Mouse (Mus musculus) heart, embryonic 14.5 days (tissue): ENCODE measurements at regions not wholly inside any gene's neighbourhood (a gene's known extent, or its start where the extent isn't known, plus 50 kb on each side); places are given as distances from the start of the nearest gene placed in this dataset.

ENCODE experiments used
- ATAC-seq: fragments of 200-750 bp; cut with Nextera tagmentation; 2 replicates; pipeline ENCODE4 v1.8.0; 2017; ENCODE audit warnings: low read depth, moderate TSS enrichment; ENCODE audit not compliant: insufficient number of reproducible peaks, insufficient read depth, low FRiP score
- H3K27ac ChIP-seq, 2 experiments: fragments of 200-500 bp in 1 of 2; fragments of 300-500 bp in 1 of 2; sonication (generic) in 1 of 2; replicated peaks in 1 of 2; 2 replicates each; pipeline ENCODE4 v1.5.1; 2012 to 2014; ENCODE audit warnings: low read depth in 2 of 2, low read length in 2 of 2, control low read depth in 1 of 2, mild to moderate bottlenecking in 1 of 2, mixed read lengths in 1 of 2; ENCODE audit not compliant: control insufficient read depth in 1 of 2, insufficient read depth in 1 of 2
- H3K27me3 ChIP-seq: fragments of 300-500 bp; sonication (generic); 2 replicates; pipeline ENCODE4 v1.6.1; 2014; ENCODE audit warnings: mild to moderate bottlenecking, low read length, control low read depth; ENCODE audit not compliant: control insufficient read depth, insufficient read depth
- H3K36me3 ChIP-seq: fragments of 300-500 bp; sonication (generic); 2 replicates; pipeline ENCODE4 v1.6.1; 2014; ENCODE audit warnings: mild to moderate bottlenecking, control low read depth, low read length, mixed read lengths; ENCODE audit not compliant: control insufficient read depth, insufficient read depth
- H3K4me1 ChIP-seq, 2 experiments: fragments of 200-500 bp in 1 of 2; fragments of 300-500 bp in 1 of 2; sonication (generic) in 1 of 2; 2 replicates each; pipeline ENCODE4 v1.6.1; 2012 to 2014; ENCODE audit warnings: low read length in 2 of 2, control low read depth in 1 of 2, mixed read lengths in 1 of 2; ENCODE audit not compliant: control insufficient read depth in 2 of 2, insufficient read depth in 2 of 2
- H3K4me2 ChIP-seq: fragments of 300-500 bp; sonication (generic); 2 replicates; pipeline ENCODE4 v1.6.1; 2014; ENCODE audit warnings: mild to moderate bottlenecking, low read length
- H3K4me3 ChIP-seq, 2 experiments: fragments of 200-500 bp in 1 of 2; fragments of 300-500 bp in 1 of 2; sonication (generic) in 1 of 2; 2 replicates each; pipeline ENCODE4 v1.5.1; 2012 to 2014; ENCODE audit warnings: low read length in 2 of 2, mild to moderate bottlenecking in 2 of 2, control low read depth in 1 of 2, low read depth in 1 of 2, moderate library complexity in 1 of 2; ENCODE audit not compliant: control insufficient read depth in 1 of 2, insufficient read depth in 1 of 2
- H3K9ac ChIP-seq: fragments of 300-500 bp; sonication (generic); 2 replicates; pipeline ENCODE4 v1.6.1; 2014; ENCODE audit warnings: mild to moderate bottlenecking, low read length
- H3K9me3 ChIP-seq: fragments of 300-500 bp; sonication (generic); 2 replicates; pipeline ENCODE4 v1.6.1; 2016; ENCODE audit warnings: low read length, control low read depth; ENCODE audit not compliant: control insufficient read depth
- WGBS: fragments of 180-500 bp; shearing (Covaris S2); extraction: QIAGEN DNeasy Blood & Tissue Kit; methylation state at CpG from one replicate; pipeline ENCODE4 v1.1.7; 2014; 5-methylcytosine and 5-hydroxymethylcytosine counted together

- H3K27ac ChIP-seq: no peak overlapping the region
- H3K4me3 ChIP-seq: no peak overlapping the region
- no peaks in the 10 kb centered on the region for H3K27me3 ChIP-seq
- no peaks in the 10 kb centered on the region for H3K36me3 ChIP-seq
- no peak overlapping the region for H3K9ac ChIP-seq
- no peaks in the 10 kb centered on the region for H3K4me1 ChIP-seq
- ATAC-seq: no peak
- WGBS: 77% methylated on average over 7 of the region's 7 CpGs
- no peaks in the 10 kb centered on the region for H3K9me3 ChIP-seq
- no peak overlapping the region for H3K4me2 ChIP-seq
Observed at GRCm38 (mm10) chr7:69572626-69573394, 793.7 kb downstream of the Nr2f2 start.

- no peak overlapping the region for H3K4me2 ChIP-seq
- 73% methylated on average over 4 of the region's 4 CpGs for WGBS
- ATAC-seq: no peak
- no peak overlapping the region for H3K27ac ChIP-seq
- no peaks in the 10 kb centered on the region for H3K4me1 ChIP-seq
- no peaks in the 10 kb centered on the region for H3K36me3 ChIP-seq
- no peak overlapping the region for H3K9ac ChIP-seq
- no peaks in the 10 kb centered on the region for H3K27me3 ChIP-seq
- no peak overlapping the region for H3K4me3 ChIP-seq
- H3K9me3 ChIP-seq: no peaks in the 10 kb centered on the region
Observed at GRCm38 (mm10) chr7:69566949-69567348, 799.6 kb downstream of the Nr2f2 start.

DNA sequence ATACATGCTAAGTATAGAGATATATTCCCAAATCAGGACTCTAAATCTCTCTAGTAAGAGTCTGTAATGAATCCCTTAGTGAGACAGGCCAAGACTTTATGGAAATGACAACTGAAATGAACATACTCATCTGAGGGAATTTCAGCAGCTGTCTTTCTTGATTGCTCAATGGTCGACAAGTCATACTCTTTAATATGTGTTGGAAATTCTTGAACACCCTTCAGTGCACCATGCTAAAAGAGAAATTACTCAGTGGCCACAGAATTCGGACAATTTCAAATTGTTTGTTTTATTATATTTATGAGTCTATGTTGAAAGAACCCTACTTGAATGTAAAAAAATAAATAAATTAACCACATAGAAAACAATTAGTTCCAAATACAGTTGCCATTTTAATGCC lies 802.1 kb downstream of the Nr2f2 start:
- Histone ChIP-seq H3K36me3 (no peaks in the 10 kb centered on the region), H3K4me1 (no peaks in the 10 kb centered on the region), H3K4me2 (no peak overlapping the region), H3K27ac (no peak overlapping the region), H3K9ac (no peak overlapping the region), H3K4me3 (no peak overlapping the region), H3K27me3 (no peaks in the 10 kb centered on the region), H3K9me3 (no peaks in the 10 kb centered on the region)
- no peak for ATAC-seq
- 79% methylated on average over 2 of the region's 2 CpGs for WGBS

DNA sequence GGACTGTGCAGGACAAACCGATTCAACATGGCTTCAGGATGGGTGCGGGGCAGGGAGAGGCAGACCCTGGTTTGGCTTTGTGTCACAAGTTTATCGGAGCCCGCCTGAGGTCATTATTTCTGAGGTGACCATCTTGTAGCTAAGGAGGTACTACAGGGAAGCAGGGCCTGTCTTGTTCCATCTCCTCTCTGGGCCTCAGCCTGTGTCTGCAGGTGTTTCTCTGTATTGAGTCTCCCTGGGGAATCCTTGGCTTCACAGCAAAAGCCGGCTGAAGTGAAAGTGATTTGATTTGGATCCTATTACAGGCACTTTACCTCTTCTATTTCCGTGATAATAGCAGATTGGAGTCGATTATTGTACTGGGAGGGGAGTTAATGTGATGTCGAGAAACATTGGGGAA lies 805.7 kb upstream of the Arrdc4 start:
- WGBS: 77% methylated on average over 8 of the region's 8 CpGs
- H3K4me1 ChIP-seq: no peaks in the 10 kb centered on the region
- H3K27ac ChIP-seq: no peak overlapping the region
- H3K36me3 ChIP-seq: no peaks in the 10 kb centered on the region
- H3K4me2 ChIP-seq: no peak overlapping the region
- H3K9me3 ChIP-seq: no peaks in the 10 kb centered on the region
- no peaks in the 10 kb centered on the region for H3K27me3 ChIP-seq
- no peak overlapping the region for H3K4me3 ChIP-seq
- no peak overlapping the region for H3K9ac ChIP-seq
- no peak for ATAC-seq

GRCm38 (mm10) chr7:69553981-69554380 lies 804.9 kb upstream of the Arrdc4 start:
- H3K4me2 ChIP-seq: no peak overlapping the region
- no peak for ATAC-seq
- no peaks in the 10 kb centered on the region for H3K4me1 ChIP-seq
- no peak overlapping the region for H3K4me3 ChIP-seq
- no peak overlapping the region for H3K27ac ChIP-seq
- no peaks in the 10 kb centered on the region for H3K36me3 ChIP-seq
- no peak overlapping the region for H3K9ac ChIP-seq
- WGBS: 74% methylated on average over 6 of the region's 6 CpGs
- no peaks in the 10 kb centered on the region for H3K27me3 ChIP-seq
- no peaks in the 10 kb centered on the region for H3K9me3 ChIP-seq

DNA sequence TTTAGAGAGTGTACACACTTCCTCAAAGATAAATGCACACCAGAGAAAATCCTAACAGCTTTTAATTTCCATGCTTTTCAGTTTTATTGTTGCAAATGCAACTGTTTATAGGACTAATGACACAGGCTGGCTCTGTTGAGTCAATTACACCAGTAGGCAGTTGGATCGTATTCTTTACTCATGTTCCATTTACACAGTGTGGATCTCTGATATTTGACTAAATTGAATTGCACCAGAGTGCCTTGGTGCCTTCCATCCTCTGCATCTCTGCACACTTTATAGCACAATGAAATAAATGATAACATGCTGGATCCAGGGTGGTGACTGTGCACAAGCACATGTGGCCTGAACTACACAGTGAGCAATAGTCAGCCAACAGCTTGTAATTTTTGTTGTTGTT lies 787.0 kb upstream of the Arrdc4 start:
- H3K9me3 ChIP-seq: no peaks in the 10 kb centered on the region
- H3K4me2 ChIP-seq: no peak overlapping the region
- ATAC-seq: no peak
- no peaks in the 10 kb centered on the region for H3K27me3 ChIP-seq
- no peak overlapping the region for H3K9ac ChIP-seq
- H3K36me3 ChIP-seq: no peaks in the 10 kb centered on the region
- H3K4me3 ChIP-seq: no peak overlapping the region
- 88% methylated on average over 1 of the region's 1 CpGs for WGBS
- no peak overlapping the region for H3K27ac ChIP-seq
- no peaks in the 10 kb centered on the region for H3K4me1 ChIP-seq

DNA sequence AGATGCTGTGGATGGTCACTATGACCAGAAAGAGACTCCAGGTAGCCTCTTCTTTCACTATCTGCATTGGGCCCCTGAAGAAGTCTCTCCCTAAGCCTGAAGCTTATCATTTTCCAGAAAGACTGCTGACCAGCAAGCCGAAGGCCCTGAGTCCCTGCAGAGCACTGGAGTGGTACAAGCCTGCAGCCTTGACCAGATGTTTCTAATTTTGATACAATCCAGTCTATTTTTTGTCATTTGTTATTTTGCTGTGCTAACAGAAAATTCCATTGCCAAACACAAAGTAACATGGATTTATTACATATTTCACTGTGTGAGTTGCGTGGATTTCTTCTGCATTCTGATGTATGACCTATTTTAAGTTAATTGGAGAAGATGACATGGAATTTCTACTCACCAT lies 764.9 kb upstream of the Arrdc4 start:
- no peak overlapping the region for H3K9ac ChIP-seq
- ATAC-seq: no peak
- no peak overlapping the region for H3K4me2 ChIP-seq
- no peaks in the 10 kb centered on the region for H3K27me3 ChIP-seq
- H3K4me1 ChIP-seq: no peaks in the 10 kb centered on the region
- no peak overlapping the region for H3K4me3 ChIP-seq
- WGBS: 55% methylated on average over 2 of the region's 2 CpGs
- H3K9me3 ChIP-seq: no peaks in the 10 kb centered on the region
- no peak overlapping the region for H3K27ac ChIP-seq
- H3K36me3 ChIP-seq: no peaks in the 10 kb centered on the region

GRCm38 (mm10) chr7:69510389-69510788 lies 761.3 kb upstream of the Arrdc4 start:
- WGBS: 43% methylated on average over 8 of the region's 8 CpGs
- Histone ChIP-seq H3K27ac (no peak overlapping the region), H3K4me2 (peak overlapping the region; percentile 49)

More at GRCm38 (mm10) chr7:69510389-69510788, 761.3 kb upstream of the Arrdc4 start:
- H3K4me1 ChIP-seq: no peaks in the 10 kb centered on the region
- ATAC-seq: no peak
- H3K27me3 ChIP-seq: no peaks in the 10 kb centered on the region
- no peaks in the 10 kb centered on the region for H3K36me3 ChIP-seq
- H3K9me3 ChIP-seq: no peaks in the 10 kb centered on the region
- no peak overlapping the region for H3K9ac ChIP-seq
- peak overlapping the region; percentile 22 to 26; a peak in 3 of 4 replicates for H3K4me3 ChIP-seq
